In the genomic region with DNA sequence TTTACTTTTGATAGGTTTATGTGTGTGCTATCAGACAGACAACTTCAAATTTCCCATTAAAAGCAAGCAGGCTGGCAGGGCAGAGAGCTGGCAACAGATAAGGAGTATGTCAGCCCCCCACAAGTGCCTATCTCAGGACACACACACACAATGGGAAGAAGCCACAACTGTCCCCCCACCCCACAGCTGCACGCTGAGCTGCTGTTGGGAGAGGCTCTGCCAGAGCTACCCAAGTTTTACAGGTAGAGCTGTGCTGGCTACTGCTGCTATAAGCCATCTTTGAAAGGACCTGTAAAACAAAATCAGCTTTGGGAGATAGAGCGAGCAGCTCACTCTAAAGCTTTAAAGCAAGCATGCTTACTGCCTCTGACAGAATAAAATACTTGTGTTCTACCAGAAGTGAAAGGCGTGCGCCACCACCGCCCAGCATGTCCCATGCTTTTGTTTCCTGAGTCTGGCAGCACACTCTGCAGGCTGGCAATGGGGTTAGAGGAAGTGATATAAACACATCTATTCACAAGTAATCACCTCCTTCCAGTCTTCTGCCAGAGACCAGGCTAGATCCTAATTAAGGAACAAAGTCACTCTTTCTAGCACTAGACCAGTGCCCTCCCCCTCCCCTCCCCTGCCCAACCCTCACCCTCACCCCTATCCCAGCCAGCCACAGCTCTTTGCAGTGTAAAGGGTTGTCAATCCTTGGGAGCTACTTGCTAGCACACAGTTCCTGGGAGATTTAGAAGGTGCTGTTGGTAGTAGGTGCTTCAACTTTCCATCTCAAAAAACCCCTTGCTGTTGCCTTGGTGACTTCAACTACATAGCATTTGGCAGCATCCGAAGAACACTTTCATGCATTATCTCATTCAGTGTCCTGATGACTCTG, we compare ENCODE assay signal across 8 mouse cellular contexts. TPM values are rescaled to one million over a fixed set of nuclear protein-coding genes. Genes with fewer than 3 reads are reported as not detected.
DNase-seq lines count a peak whose midpoint lies in the region; ATAC-seq and TF ChIP-seq lines count a peak whose summit lies in the region.

No protein-coding gene starts in this region.

- TF ChIP-seq EP300 in ES-Bruce4 (IDR thresholded peaks at IDR 0.05; ENCODE audit: insufficient read depth, low read depth, low read length): no peak

- WGBS in heart, embryonic 12.5 days: 34% methylated on average over 6 of the region's 6 CpGs
- WGBS in liver, embryonic 11.5 days: 21% methylated on average over 6 of the region's 6 CpGs

- no peaks in the 10 kb centered on the region for H3K36me3 ChIP-seq in ES-Bruce4 (ENCODE audit: control insufficient read depth, insufficient read depth, low read length, poor library complexity, severe bottlenecking)
- H3K36me3 ChIP-seq in heart, embryonic 12.5 days: no peaks in the 10 kb centered on the region
- no peaks in the 10 kb centered on the region for H3K36me3 ChIP-seq in liver, embryonic 11.5 days (ENCODE audit: control insufficient read depth, insufficient read depth, low read length)

- peak overlapping the region; percentile 23; the same call in 1 of the 2 replicates for H3K4me2 ChIP-seq in heart, embryonic 12.5 days
- H3K4me2 ChIP-seq in liver, embryonic 11.5 days: peak overlapping the region; percentile 66

- no peak overlapping the region for H3K4me3 ChIP-seq in ES-Bruce4 (ENCODE audit: low read depth, low read length)
- H3K4me3 ChIP-seq in heart, embryonic 12.5 days: no peak overlapping the region
- H3K4me3 ChIP-seq in liver, embryonic 11.5 days (ENCODE audit: low read depth, low read length): peak overlapping the region; percentile 22; the same call in 1 of the 2 replicates

- peak; percentile 95 for DNase-seq in heart, adult 11 months
- no peak for DNase-seq in heart, postnatal 25 days (ENCODE audit: low spot score)
- DNase-seq in liver, embryonic 11.5 days (ENCODE audit: low spot score): peak; percentile 76
- peak; percentile 41 for DNase-seq in right cerebral cortex, postnatal 14 days
- no peak for DNase-seq in adrenal gland, adult 18-20 months (ENCODE audit: low spot score in 2 of 2)
- DNase-seq in cerebellum, adult 9-11 months: no peak

- H3K9ac ChIP-seq in ES-Bruce4 (ENCODE audit: low read depth, poor library complexity, severe bottlenecking): peak overlapping the region; percentile 12; the same call in 1 of the 2 replicates
- H3K9ac ChIP-seq in heart, embryonic 12.5 days: no peak overlapping the region
- H3K9ac ChIP-seq in liver, embryonic 11.5 days (ENCODE audit: low read depth, low read length): peak overlapping the region; percentile 43

- no peak for TF ChIP-seq POLR2A in ES-Bruce4 (IDR thresholded peaks at IDR 0.05; ENCODE audit: insufficient read depth, low read length)

- H3K4me1 ChIP-seq in ES-Bruce4 (ENCODE audit: control insufficient read depth, insufficient read depth, low read length): peaks cover 6% of the 10 kb centered on the region
- H3K4me1 ChIP-seq in heart, embryonic 12.5 days (replicated peaks): peaks cover 97% of the 10 kb centered on the region
- H3K4me1 ChIP-seq in liver, embryonic 11.5 days (replicated peaks; ENCODE audit: control insufficient read depth, insufficient read depth, low read length): peaks cover 71% of the 10 kb centered on the region

- ATAC-seq in heart, embryonic 12.5 days (ENCODE audit: insufficient number of reproducible peaks, low FRiP score): no peak
- ATAC-seq in liver, embryonic 11.5 days (replicated peaks; ENCODE audit: low FRiP score): peak; percentile 89

- H3K9me3 ChIP-seq in ES-Bruce4 (replicated peaks; ENCODE audit: control insufficient read depth, insufficient read depth, low read length, poor library complexity, severe bottlenecking): no peaks in the 10 kb centered on the region
- no peaks in the 10 kb centered on the region for H3K9me3 ChIP-seq in heart, embryonic 12.5 days (replicated peaks)
- H3K9me3 ChIP-seq in liver, embryonic 11.5 days (ENCODE audit: control insufficient read depth, low read length): no peaks in the 10 kb centered on the region

- TF ChIP-seq CTCF in ES-Bruce4 (IDR thresholded peaks at IDR 0.05; ENCODE audit: low read depth, low read length): no peak

- H3K27ac ChIP-seq in ES-Bruce4 (ENCODE audit: insufficient read depth, low read length): peak overlapping the region; percentile 58; the same call in 1 of the 2 replicates
- H3K27ac ChIP-seq in heart, embryonic 12.5 days (ENCODE audit: poor library complexity, severe bottlenecking): peak overlapping the region; percentile 81
- peak overlapping the region; percentile 92 for H3K27ac ChIP-seq in liver, embryonic 11.5 days (ENCODE audit: low read depth, low read length)

- intact Hi-C loops in heart, postnatal 25 days (cut with DNase I): no loop called here

- no peaks in the 10 kb centered on the region for H3K27me3 ChIP-seq in ES-Bruce4 (ENCODE audit: control insufficient read depth, insufficient read depth, low read length, poor library complexity, severe bottlenecking)
- no peaks in the 10 kb centered on the region for H3K27me3 ChIP-seq in heart, embryonic 12.5 days (replicated peaks)
- H3K27me3 ChIP-seq in liver, embryonic 11.5 days (replicated peaks; ENCODE audit: control insufficient read depth, insufficient read depth, low read length): no peaks in the 10 kb centered on the region

RNA-seq across cellular contexts. Expression of a gene that starts 43.5 kb away (rescaled TPM):
- 10 to 100 TPM; 20.4 to 23.7 TPM for total RNA-seq in heart, postnatal 25 days (2021)
- polyA plus RNA-seq in ES-Bruce4 (2011; ENCODE audit: insufficient read depth, insufficient read length, low read depth, missing spikeins): 45.2 and 52.5 TPM in 2 replicates
- polyA plus RNA-seq in heart, embryonic 12.5 days (2016; fragmentation: Nextera tagmentation; extraction: Ambion mirVana): 46.5 and 47.1 TPM in 2 replicates
- 18.6 and 19.5 TPM in 2 replicates for polyA plus RNA-seq in liver, embryonic 11.5 days (2014; fragmentation: Nextera tagmentation; extraction: Ambion mirVana)
- 1 to 10 TPM; 9.4 to 9.8 TPM for total RNA-seq in adrenal gland, adult 18-20 months (2021)

RNA-seq across cellular contexts. Expression of a gene that starts 51.5 kb away (rescaled TPM):
- 10 to 100 TPM; 46.0 to 52.1 TPM for total RNA-seq in heart, postnatal 25 days (2021)
- polyA plus RNA-seq in ES-Bruce4 (2011; ENCODE audit: insufficient read depth, insufficient read length, low read depth, missing spikeins): 29.4 and 37.3 TPM in 2 replicates
- 55.6 and 62.5 TPM in 2 replicates for polyA plus RNA-seq in heart, embryonic 12.5 days (2016; fragmentation: Nextera tagmentation; extraction: Ambion mirVana)
- 16.2 and 20.0 TPM in 2 replicates for polyA plus RNA-seq in liver, embryonic 11.5 days (2014; fragmentation: Nextera tagmentation; extraction: Ambion mirVana)
- 10 to 100 TPM; 43.5 to 87.3 TPM for total RNA-seq in adrenal gland, adult 18-20 months (2021)

Comparison
In these comparisons a context has a peak if more than half of its experiments do, and no peak if none do; other contexts are left out.
1. DNase-seq: peak in heart, adult 11 months (single experiment), liver, embryonic 11.5 days (single experiment) and right cerebral cortex, postnatal 14 days (single experiment); none in heart, postnatal 25 days (single experiment), adrenal gland, adult 18-20 months (0 of 2) and cerebellum, adult 9-11 months (single experiment).
2. Peak in every context shown above with its lines, with median percentiles within 50 percentile points of each other: H3K27ac ChIP-seq.